Mouse (Mus musculus) liver, embryonic 13.5 days (tissue): ENCODE data around the gene Vmn1r73. TPM values are rescaled to one million over a fixed set of nuclear protein-coding genes. Genes with fewer than 3 reads are reported as not detected.

Experiments used
- ATAC-seq: fragments of 200-750 bp; cut with Nextera tagmentation; 2 replicates; pipeline ENCODE4 v1.8.0; 2017; ENCODE audit warnings: low read depth, mild to moderate bottlenecking, moderate number of reproducible peaks, moderate library complexity
- DNase-seq: peaks from one replicate; pipeline ENCODE4 v3.0.0; 2022
- H3K27ac ChIP-seq: fragments of 300-500 bp; sonication (generic); 2 replicates; pipeline ENCODE4 v1.5.1; 2015; ENCODE audit warnings: moderate library complexity, mild to moderate bottlenecking, inconsistent platforms
- H3K27me3 ChIP-seq: fragments of 300-500 bp; sonication (generic); 2 replicates; pipeline ENCODE4 v1.6.1; 2015; ENCODE audit warnings: mild to moderate bottlenecking, inconsistent platforms
- H3K36me3 ChIP-seq: fragments of 300-500 bp; sonication (generic); 2 replicates; pipeline ENCODE4 v1.6.1; 2015; ENCODE audit warnings: mild to moderate bottlenecking, inconsistent platforms
- H3K4me1 ChIP-seq: fragments of 300-500 bp; sonication (generic); replicated peaks from 2 replicates; pipeline ENCODE4 v1.6.1; 2015; ENCODE audit warnings: inconsistent platforms
- H3K4me2 ChIP-seq: fragments of 300-500 bp; sonication (generic); 2 replicates; pipeline ENCODE4 v1.6.1; 2015; ENCODE audit warnings: inconsistent platforms, mild to moderate bottlenecking, moderate library complexity
- H3K4me3 ChIP-seq: fragments of 300-500 bp; sonication (generic); replicated peaks from 2 replicates; pipeline ENCODE4 v1.5.1; 2015; ENCODE audit warnings: mild to moderate bottlenecking, inconsistent platforms
- H3K9ac ChIP-seq: fragments of 300-500 bp; sonication (generic); 2 replicates; pipeline ENCODE4 v1.6.1; 2015; ENCODE audit warnings: mild to moderate bottlenecking, inconsistent platforms
- H3K9me3 ChIP-seq: fragments of 300-500 bp; sonication (generic); replicated peaks from 2 replicates; pipeline ENCODE4 v1.6.1; 2016; ENCODE audit warnings: inconsistent platforms
- WGBS: fragments of 180-500 bp; shearing (Covaris S2); methylation state at CpG from one replicate; pipeline ENCODE4 v1.1.7; 2015; ENCODE audit not compliant: insufficient replicate concordance; 5-methylcytosine and 5-hydroxymethylcytosine counted together
- polyA plus RNA-seq: library from polyadenylated mRNA; unstranded; fragments of >200 nt; fragmentation: Nextera tagmentation; extraction: Ambion mirVana; gene quantifications from 2 replicates; pipeline ENCODE4 v1.2.1, GENCODE M21; 2015

Gene Vmn1r73
- not detected in 2 replicates for polyA plus RNA-seq

GRCm38 (mm10) chr7:11729966-11730365 is at the start of gene Vmn1r73:
TSS of gene Vmn1r73 (plus strand) at chr7:11730266.
- WGBS: 66% methylated on average over 1 of the region's 1 CpGs
- Histone ChIP-seq H3K4me1 (no peaks in the 10 kb centered on the region), H3K4me2 (no peak within 1 kb of the TSS), H3K9me3 (no peaks in the 10 kb centered on the region), H3K27me3 (no peaks in the 10 kb centered on the region), H3K27ac (no peak within 1 kb of the TSS), H3K9ac (no peak within 1 kb of the TSS), H3K4me3 (no peak within 1 kb of the TSS), H3K36me3 (no peaks in the 10 kb centered on the region)
- ATAC-seq: no peak
- DNase-seq: no peak

Other genes starting within 250 kb of the Vmn1r73 start
- gene Zscan4-ps2, start 216.0 kb upstream of the Vmn1r73 start, polyA plus RNA-seq: not detected in 2 replicates
- not detected in 2 replicates for gene Zscan4-ps3, start 121.0 kb upstream of the Vmn1r73 start, polyA plus RNA-seq
- not detected in 2 replicates for gene Vmn1r72, start 50.1 kb upstream of the Vmn1r73 start, polyA plus RNA-seq
- gene Vmn1r74, start 103.7 kb downstream of the Vmn1r73 start, polyA plus RNA-seq: not detected in 2 replicates
- gene Vmn1r75, start 144.4 kb downstream of the Vmn1r73 start, polyA plus RNA-seq: not detected in 2 replicates
- gene Vmn1r76, start 207.9 kb downstream of the Vmn1r73 start, polyA plus RNA-seq: not detected in 2 replicates